Mouse (Mus musculus): ENCODE measurements around the gene Fasn. TPM values are rescaled to one million over a fixed set of nuclear protein-coding genes. Genes with fewer than 3 reads are reported as not detected.
"Not testable (repeated sequence)": the region's sequence is repeated elsewhere in the genome, so short reads cannot be mapped to it uniquely, and the experiment has no call there.

The Fasn gene
- polyA plus RNA-seq, 1 experiment from 2014 or later: 125 TPM

DNA sequence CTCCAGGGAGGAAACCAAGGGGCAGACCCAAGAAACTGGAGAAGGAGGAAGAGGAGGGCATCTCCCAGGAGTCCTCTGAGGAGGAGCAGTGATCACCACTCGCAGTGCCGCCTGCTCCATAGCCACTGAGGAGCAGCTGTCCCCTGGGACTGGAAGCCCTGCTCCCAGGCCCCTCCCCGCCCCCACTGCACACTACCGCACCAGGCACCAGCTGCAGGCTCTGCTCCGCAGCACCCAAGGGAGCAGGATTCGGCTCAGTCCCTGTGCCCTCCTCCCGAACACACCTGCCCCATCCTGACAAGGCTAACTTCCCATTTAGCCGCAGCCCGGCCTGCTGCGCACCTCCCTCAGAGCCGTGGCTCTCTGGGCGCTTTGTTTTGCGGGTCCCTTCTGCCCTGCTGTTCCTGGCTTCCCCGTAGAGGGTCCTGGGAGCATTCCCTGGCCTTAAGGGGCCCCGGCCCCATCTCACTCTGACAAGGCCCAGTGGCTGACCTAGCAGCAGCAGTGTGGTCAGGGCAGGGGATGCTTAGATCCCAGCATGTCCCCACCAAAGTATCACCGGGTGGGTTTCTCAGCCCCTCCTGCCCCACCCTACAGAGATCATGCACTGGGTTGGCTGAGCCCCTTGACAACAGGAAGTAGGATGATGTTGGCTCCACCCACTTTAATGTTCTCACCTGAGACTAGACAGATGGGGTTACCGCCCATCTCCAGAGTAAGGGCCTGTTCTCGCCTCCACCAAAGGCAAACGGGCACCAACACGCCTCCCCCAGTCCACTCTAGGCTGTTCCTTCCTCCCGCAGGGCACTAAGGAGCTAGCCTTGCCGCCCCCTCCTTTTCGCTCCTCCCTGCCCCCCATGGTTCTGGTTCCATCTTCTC is 61.0 kb downstream of the Fasn start:
- not testable (repeated sequence) for H3K4me3 ChIP-seq (ENCODE audit: low read depth, low read length); H3K4me1 ChIP-seq (ENCODE audit: control insufficient read depth, insufficient read depth, low read length); ATAC-seq (ENCODE audit: insufficient read depth, low FRiP score, low TSS enrichment); H3K27me3 ChIP-seq (ENCODE audit: control insufficient read depth, insufficient read depth, low read length); H3K27ac ChIP-seq (ENCODE audit: low read depth, low read length); H3K9ac ChIP-seq (ENCODE audit: low read length); DNase-seq (ENCODE audit: low spot score); H3K4me2 ChIP-seq (ENCODE audit: low read depth); H3K36me3 ChIP-seq (ENCODE audit: control insufficient read depth, insufficient read depth, low read length); H3K9me3 ChIP-seq (ENCODE audit: control insufficient read depth, low read length)
- 9% methylated on average over 6 of the region's 23 CpGs for WGBS

DNA sequence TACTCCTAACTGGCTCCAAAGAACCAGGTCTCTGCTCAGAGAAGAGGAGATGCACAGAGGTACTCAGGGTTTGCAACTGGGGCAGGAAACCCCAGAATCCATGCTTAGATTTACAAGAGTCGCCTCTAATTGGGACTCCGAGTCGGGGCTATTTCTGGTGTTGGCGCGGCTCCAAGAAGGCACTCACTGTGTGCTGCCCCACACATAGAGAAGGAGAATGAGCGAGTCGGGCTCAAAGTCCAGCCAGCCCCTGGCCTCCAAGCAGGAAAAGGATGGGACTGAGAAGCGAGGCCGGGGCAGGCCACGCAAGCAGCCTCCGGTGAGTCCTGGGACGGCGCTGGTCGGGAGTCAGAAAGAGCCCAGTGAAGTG is 61.7 kb downstream of the Fasn start, which contains the start of gene Hmga1b:
Hmga1b (plus strand) TSS at position 123 of the 370 bp plus-strand sequence.
- H3K4me3 ChIP-seq (ENCODE audit: low read depth, low read length); H3K27ac ChIP-seq (ENCODE audit: low read depth, low read length); DNase-seq (ENCODE audit: low spot score); H3K4me1 ChIP-seq (ENCODE audit: control insufficient read depth, insufficient read depth, low read length); H3K4me2 ChIP-seq (ENCODE audit: low read depth); H3K36me3 ChIP-seq (ENCODE audit: control insufficient read depth, insufficient read depth, low read length); H3K9ac ChIP-seq (ENCODE audit: low read length); H3K9me3 ChIP-seq (ENCODE audit: control insufficient read depth, low read length); H3K27me3 ChIP-seq (ENCODE audit: control insufficient read depth, insufficient read depth, low read length); ATAC-seq (ENCODE audit: insufficient read depth, low FRiP score, low TSS enrichment): not testable (repeated sequence)
- 31% methylated on average over 11 of the region's 14 CpGs for WGBS

DNA sequence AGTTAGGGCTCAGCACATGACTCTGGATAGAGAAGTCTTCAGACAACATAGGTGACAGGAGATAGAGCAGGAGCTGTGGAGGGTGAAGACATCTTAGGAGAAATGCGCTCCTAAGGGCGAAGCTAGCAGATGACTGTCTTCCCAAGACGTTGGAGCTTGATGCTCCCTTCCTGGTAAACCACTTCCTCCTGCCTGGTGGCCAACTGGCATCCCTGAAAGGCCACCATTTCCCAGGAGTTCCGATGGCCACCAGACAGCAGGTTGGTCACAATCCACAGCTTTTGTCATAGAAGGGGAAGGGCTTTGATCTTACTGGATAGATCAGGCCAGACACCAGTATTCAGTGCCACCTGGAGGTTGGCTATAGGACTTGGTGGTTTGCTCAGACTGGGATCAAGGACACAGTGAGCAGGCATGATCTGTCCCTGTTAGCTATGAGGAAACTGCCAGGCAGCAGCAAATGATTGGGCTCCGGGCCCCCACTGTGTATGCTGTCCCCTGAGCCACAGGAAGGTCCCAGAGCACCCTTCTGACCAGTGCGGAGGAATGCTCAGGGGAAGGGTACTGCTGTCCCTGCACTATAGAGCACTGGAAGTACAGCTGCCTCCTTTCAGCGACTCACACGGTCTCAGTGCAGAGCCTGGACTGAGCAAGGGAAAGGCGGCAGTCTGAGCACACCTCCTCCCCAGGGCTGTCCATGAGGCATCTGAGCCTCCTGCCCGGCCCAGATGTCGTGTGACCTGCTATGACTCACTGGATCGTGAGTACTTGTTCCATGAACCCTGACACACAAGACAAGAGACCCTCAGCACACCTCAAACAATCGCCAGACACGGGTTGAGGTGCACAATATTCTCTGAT is 62.3 kb downstream of the Fasn start:
- DNase-seq (ENCODE audit: low spot score): no peak
- WGBS: 71% methylated on average over 14 of the region's 14 CpGs

DNA sequence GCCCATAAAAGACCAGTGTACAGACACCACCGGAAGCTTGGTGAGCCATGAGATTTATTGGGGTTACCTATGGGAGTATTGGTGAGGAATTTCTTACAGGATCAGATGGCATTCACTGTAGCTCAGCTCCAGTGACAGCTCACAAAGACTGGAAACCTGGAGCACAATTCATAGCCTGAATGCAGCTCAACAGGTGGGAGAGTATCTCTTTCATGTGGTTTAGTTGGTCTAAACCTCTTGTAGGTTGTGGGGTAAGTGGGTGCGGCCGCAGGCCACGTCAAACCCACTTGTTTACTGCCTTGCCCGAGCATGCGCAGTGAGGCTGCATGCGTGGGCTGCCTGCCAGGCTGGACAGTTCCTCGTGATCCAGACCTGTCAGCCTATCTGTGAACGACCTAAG is 64.1 kb downstream of the Fasn start:
- H3K27me3 ChIP-seq (ENCODE audit: control insufficient read depth, insufficient read depth, low read length): peaks cover 6% of the 10 kb centered on the region; the same call in 1 of the 2 replicates
- 87% methylated on average over 9 of the region's 9 CpGs for WGBS
- H3K27ac ChIP-seq (ENCODE audit: low read depth, low read length): no peak overlapping the region
- no peaks in the 10 kb centered on the region for H3K4me1 ChIP-seq (ENCODE audit: control insufficient read depth, insufficient read depth, low read length)
- no peak overlapping the region for H3K4me3 ChIP-seq (ENCODE audit: low read depth, low read length)
- no peaks in the 10 kb centered on the region for H3K9me3 ChIP-seq (ENCODE audit: control insufficient read depth, low read length)
- H3K4me2 ChIP-seq (ENCODE audit: low read depth): no peak overlapping the region
- DNase-seq (ENCODE audit: low spot score) (no peak), ATAC-seq (ENCODE audit: insufficient read depth, low FRiP score, low TSS enrichment) (no peak)
- H3K9ac ChIP-seq (ENCODE audit: low read length): no peak overlapping the region
- H3K36me3 ChIP-seq (ENCODE audit: control insufficient read depth, insufficient read depth, low read length): no peaks in the 10 kb centered on the region

More for the DNA sequence above, 62.3 kb downstream of the Fasn start:
- Histone ChIP-seq H3K4me3 (ENCODE audit: low read depth, low read length) (no peak overlapping the region), H3K4me1 (ENCODE audit: control insufficient read depth, insufficient read depth, low read length) (no peaks in the 10 kb centered on the region), H3K36me3 (ENCODE audit: control insufficient read depth, insufficient read depth, low read length) (no peaks in the 10 kb centered on the region), H3K4me2 (ENCODE audit: low read depth) (no peak overlapping the region), H3K9ac (ENCODE audit: low read length) (no peak overlapping the region), H3K27me3 (ENCODE audit: control insufficient read depth, insufficient read depth, low read length) (peaks cover 6% of the 10 kb centered on the region; the same call in 1 of the 2 replicates), H3K27ac (ENCODE audit: low read depth, low read length) (no peak overlapping the region), H3K9me3 (ENCODE audit: control insufficient read depth, low read length) (no peaks in the 10 kb centered on the region)
- no peak for ATAC-seq (ENCODE audit: insufficient read depth, low FRiP score, low TSS enrichment)

Other genes starting within 250 kb of the Fasn start
- gene Arhgdia, start 242.9 kb downstream of the Fasn start, polyA plus RNA-seq (2014; fragmentation: Nextera tagmentation; extraction: Ambion mirVana): 686 and 719 TPM in 2 replicates
- gene Alyref, start 226.2 kb downstream of the Fasn start, polyA plus RNA-seq (2014; fragmentation: Nextera tagmentation; extraction: Ambion mirVana): 669 and 698 TPM in 2 replicates
- gene Anapc11, start 226.1 kb downstream of the Fasn start, polyA plus RNA-seq (2014; fragmentation: Nextera tagmentation; extraction: Ambion mirVana): 198 and 199 TPM in 2 replicates
- gene Npb, start 216.1 kb downstream of the Fasn start, polyA plus RNA-seq (2014; fragmentation: Nextera tagmentation; extraction: Ambion mirVana): 0.78 TPM in 1 of 2 replicates, not detected in the other
- 109 and 118 TPM in 2 replicates for gene Pcyt2, start 206.6 kb downstream of the Fasn start, polyA plus RNA-seq (2014; fragmentation: Nextera tagmentation; extraction: Ambion mirVana)
- gene Sirt7, start 199.3 kb downstream of the Fasn start, polyA plus RNA-seq (2014; fragmentation: Nextera tagmentation; extraction: Ambion mirVana): 37.2 and 39.0 TPM in 2 replicates
- gene Mafg, start 190.9 kb downstream of the Fasn start, polyA plus RNA-seq (2014; fragmentation: Nextera tagmentation; extraction: Ambion mirVana): 26.5 and 27.5 TPM in 2 replicates
- 31.8 and 33.8 TPM in 2 replicates for gene Pycr1, start 180.8 kb downstream of the Fasn start, polyA plus RNA-seq (2014; fragmentation: Nextera tagmentation; extraction: Ambion mirVana)
- 0.89 TPM in 1 of 2 replicates, not detected in the other for gene Myadml2, start 176.4 kb downstream of the Fasn start, polyA plus RNA-seq (2014; fragmentation: Nextera tagmentation; extraction: Ambion mirVana)
- 2.6 and 3.0 TPM in 2 replicates for gene Notum, start 163.4 kb downstream of the Fasn start, polyA plus RNA-seq (2014; fragmentation: Nextera tagmentation; extraction: Ambion mirVana)
- 124 and 136 TPM in 2 replicates for gene Aspscr1, start 151.6 kb downstream of the Fasn start, polyA plus RNA-seq (2014; fragmentation: Nextera tagmentation; extraction: Ambion mirVana)
- gene Cenpx, start 110.8 kb downstream of the Fasn start, polyA plus RNA-seq (2014; fragmentation: Nextera tagmentation; extraction: Ambion mirVana): 112 and 115 TPM in 2 replicates
- gene Lrrc45, start 110.6 kb downstream of the Fasn start, polyA plus RNA-seq (2014; fragmentation: Nextera tagmentation; extraction: Ambion mirVana): 39.7 and 44.7 TPM in 2 replicates
- 12.1 and 13.9 TPM in 2 replicates for gene Rac3, start 103.1 kb downstream of the Fasn start, polyA plus RNA-seq (2014; fragmentation: Nextera tagmentation; extraction: Ambion mirVana)
- gene Dcxr, start 97.3 kb downstream of the Fasn start, polyA plus RNA-seq (2014; fragmentation: Nextera tagmentation; extraction: Ambion mirVana): 14.9 and 16.5 TPM in 2 replicates
- gene Cbr2, start 92.4 kb downstream of the Fasn start, polyA plus RNA-seq (2014; fragmentation: Nextera tagmentation; extraction: Ambion mirVana): 1.8 and 2.0 TPM in 2 replicates
- 7.7 and 8.6 TPM in 2 replicates for gene Hmga1b, start 61.8 kb downstream of the Fasn start, polyA plus RNA-seq (2014; fragmentation: Nextera tagmentation; extraction: Ambion mirVana)
- 36.7 and 40.5 TPM in 2 replicates for gene Rfng, start 40.3 kb downstream of the Fasn start, polyA plus RNA-seq (2014; fragmentation: Nextera tagmentation; extraction: Ambion mirVana)
- 286 and 291 TPM in 2 replicates for gene Gps1, start 40.3 kb downstream of the Fasn start, polyA plus RNA-seq (2014; fragmentation: Nextera tagmentation; extraction: Ambion mirVana)
- gene Dus1l, start 28.1 kb downstream of the Fasn start, polyA plus RNA-seq (2014; fragmentation: Nextera tagmentation; extraction: Ambion mirVana): 83.4 and 84.7 TPM in 2 replicates
- 4.6 and 5.8 TPM in 2 replicates for gene Ccdc57, start 108.3 kb upstream of the Fasn start, polyA plus RNA-seq (2014; fragmentation: Nextera tagmentation; extraction: Ambion mirVana)
- 37.1 and 39.4 TPM in 2 replicates for gene Slc16a3, start 123.9 kb upstream of the Fasn start, polyA plus RNA-seq (2014; fragmentation: Nextera tagmentation; extraction: Ambion mirVana)
- gene Csnk1d, start 166.8 kb upstream of the Fasn start, polyA plus RNA-seq (2014; fragmentation: Nextera tagmentation; extraction: Ambion mirVana): 81.6 and 84.6 TPM in 2 replicates
- gene Cd7, start 214.9 kb upstream of the Fasn start, polyA plus RNA-seq (2014; fragmentation: Nextera tagmentation; extraction: Ambion mirVana): not detected in 2 replicates
- not detected in 2 replicates for gene Sectm1b, start 239.0 kb upstream of the Fasn start, polyA plus RNA-seq (2014; fragmentation: Nextera tagmentation; extraction: Ambion mirVana)

Measured in neural tube, embryonic 11.5 days (tissue).